Mouse (Mus musculus) stomach, embryonic 15.5 days (tissue): ENCODE measurements around the gene Rnf8. TPM values are rescaled to one million over a fixed set of nuclear protein-coding genes. Genes with fewer than 3 reads are reported as not detected.
A peak's percentile ranks its signal among the peaks of the same experiment; 100 is the strongest.

Experiments used
- ATAC-seq: fragments of 200-750 bp; cut with Nextera tagmentation; 2 replicates; pipeline ENCODE4 v1.8.0; 2017; ENCODE audit warnings: low read depth, moderate number of reproducible peaks, moderate TSS enrichment; ENCODE audit not compliant: insufficient read depth, low FRiP score
- H3K27ac ChIP-seq: fragments of 300-500 bp; sonication (generic); 2 replicates; pipeline ENCODE4 v1.5.1; 2015; ENCODE audit warnings: mild to moderate bottlenecking, inconsistent platforms
- H3K27me3 ChIP-seq: fragments of 300-500 bp; sonication (generic); replicated peaks from 2 replicates; pipeline ENCODE4 v1.6.1; 2015; ENCODE audit warnings: inconsistent platforms
- H3K36me3 ChIP-seq: fragments of 300-500 bp; sonication (generic); 2 replicates; pipeline ENCODE4 v1.6.1; 2015; ENCODE audit warnings: inconsistent platforms
- H3K4me1 ChIP-seq: fragments of 300-500 bp; sonication (generic); 2 replicates; pipeline ENCODE4 v1.6.1; 2015; ENCODE audit warnings: inconsistent platforms
- H3K4me2 ChIP-seq: fragments of 300-500 bp; sonication (generic); 2 replicates; pipeline ENCODE4 v1.6.1; 2015; ENCODE audit warnings: mild to moderate bottlenecking, inconsistent platforms
- H3K4me3 ChIP-seq: fragments of 300-500 bp; sonication (generic); replicated peaks from 2 replicates; pipeline ENCODE4 v1.5.1; 2015; ENCODE audit warnings: inconsistent platforms
- H3K9ac ChIP-seq: fragments of 300-500 bp; sonication (generic); 2 replicates; pipeline ENCODE4 v1.6.1; 2015; ENCODE audit warnings: inconsistent platforms
- H3K9me3 ChIP-seq: fragments of 300-500 bp; sonication (generic); 2 replicates; pipeline ENCODE4 v1.6.1; 2016; ENCODE audit warnings: inconsistent platforms
- WGBS: fragments of 180-500 bp; shearing (Covaris S2); methylation state at CpG from one replicate; pipeline ENCODE4 v1.1.7; 2015; 5-methylcytosine and 5-hydroxymethylcytosine counted together
- polyA plus RNA-seq: library from polyadenylated mRNA; unstranded; fragments of >200 nt; fragmentation: Nextera tagmentation; extraction: Ambion mirVana; gene quantifications from 2 replicates; pipeline ENCODE4 v1.2.1, GENCODE M21; 2015

Rnf8 gene
- polyA plus RNA-seq, 1 experiment from 2014 or later = 70.8 TPM

- no peak overlapping the region for H3K9ac ChIP-seq
- no peak overlapping the region for H3K4me3 ChIP-seq
- no peak overlapping the region for H3K4me2 ChIP-seq
- H3K36me3 ChIP-seq = peaks cover 68% of the 10 kb centered on the region
- H3K27me3 ChIP-seq = no peaks in the 10 kb centered on the region
- 89% methylated on average over 5 of the region's 5 CpGs for WGBS
- no peak overlapping the region for H3K27ac ChIP-seq
- H3K9me3 ChIP-seq = no peaks in the 10 kb centered on the region
- ATAC-seq = no peak
- no peaks in the 10 kb centered on the region for H3K4me1 ChIP-seq
Measured at GRCm38 (mm10) chr17:29628946-29629345, 14.4 kb downstream of the Rnf8 start.

GRCm38 (mm10) chr17:29629620-29630019, 15.0 kb downstream of the Rnf8 start:
- ATAC-seq = no peak; the same call in 1 of the 2 replicates
- Histone ChIP-seq H3K27ac (no peak overlapping the region), H3K4me2 (no peak overlapping the region), H3K4me1 (no peaks in the 10 kb centered on the region), H3K9me3 (no peaks in the 10 kb centered on the region), H3K9ac (no peak overlapping the region), H3K27me3 (no peaks in the 10 kb centered on the region), H3K4me3 (no peak overlapping the region), H3K36me3 (peaks cover 68% of the 10 kb centered on the region)
- WGBS = 74% methylated on average over 5 of the region's 5 CpGs

- Histone ChIP-seq H3K9me3 (no peaks in the 10 kb centered on the region), H3K4me2 (no peak overlapping the region), H3K4me3 (no peak overlapping the region), H3K4me1 (no peaks in the 10 kb centered on the region), H3K27ac (no peak overlapping the region), H3K36me3 (peaks cover 68% of the 10 kb centered on the region), H3K9ac (no peak overlapping the region), H3K27me3 (no peaks in the 10 kb centered on the region)
- 91% methylated on average over 11 of the region's 11 CpGs for WGBS
- ATAC-seq = no peak
Measured at GRCm38 (mm10) chr17:29632312-29632711, 17.7 kb downstream of the Rnf8 start.

- no peak for ATAC-seq
- Histone ChIP-seq H3K4me2 (no peak overlapping the region), H3K9ac (no peak overlapping the region), H3K4me3 (no peak overlapping the region), H3K4me1 (no peaks in the 10 kb centered on the region), H3K36me3 (peaks cover 58% of the 10 kb centered on the region), H3K27ac (no peak overlapping the region), H3K9me3 (no peaks in the 10 kb centered on the region), H3K27me3 (no peaks in the 10 kb centered on the region)
- WGBS = 88% methylated on average over 8 of the region's 8 CpGs
Measured at GRCm38 (mm10) chr17:29635492-29635891, 20.9 kb downstream of the Rnf8 start.

GRCm38 (mm10) chr17:29636118-29636517, 21.5 kb downstream of the Rnf8 start:
- Histone ChIP-seq H3K27ac (no peak overlapping the region), H3K4me2 (no peak overlapping the region), H3K36me3 (peaks cover 58% of the 10 kb centered on the region), H3K4me3 (no peak overlapping the region), H3K9ac (no peak overlapping the region), H3K4me1 (no peaks in the 10 kb centered on the region), H3K9me3 (no peaks in the 10 kb centered on the region), H3K27me3 (no peaks in the 10 kb centered on the region)
- 67% methylated on average over 5 of the region's 5 CpGs for WGBS
- ATAC-seq = no peak

GRCm38 (mm10) chr17:29637377-29637776, 22.8 kb downstream of the Rnf8 start:
- Histone ChIP-seq H3K27me3 (no peaks in the 10 kb centered on the region), H3K4me1 (no peaks in the 10 kb centered on the region), H3K4me3 (no peak overlapping the region), H3K27ac (no peak overlapping the region), H3K9me3 (no peaks in the 10 kb centered on the region), H3K9ac (no peak overlapping the region), H3K4me2 (no peak overlapping the region), H3K36me3 (peaks cover 54% of the 10 kb centered on the region)
- ATAC-seq = no peak
- 89% methylated on average over 4 of the region's 4 CpGs for WGBS

- no peaks in the 10 kb centered on the region for H3K9me3 ChIP-seq
- H3K36me3 ChIP-seq = peaks cover 54% of the 10 kb centered on the region
- H3K4me3 ChIP-seq = no peak overlapping the region
- H3K9ac ChIP-seq = no peak overlapping the region
- ATAC-seq = no peak
- H3K27ac ChIP-seq = no peak overlapping the region
- no peaks in the 10 kb centered on the region for H3K4me1 ChIP-seq
- 73% methylated on average over 8 of the region's 8 CpGs for WGBS
- H3K27me3 ChIP-seq = no peaks in the 10 kb centered on the region
- H3K4me2 ChIP-seq = no peak overlapping the region
Measured at GRCm38 (mm10) chr17:29637895-29638294, 23.3 kb downstream of the Rnf8 start.

- Histone ChIP-seq H3K4me1 (no peaks in the 10 kb centered on the region), H3K4me2 (no peak overlapping the region), H3K9ac (no peak overlapping the region), H3K4me3 (no peak overlapping the region), H3K27ac (no peak overlapping the region), H3K9me3 (no peaks in the 10 kb centered on the region), H3K27me3 (no peaks in the 10 kb centered on the region), H3K36me3 (peaks cover 33% of the 10 kb centered on the region)
- 94% methylated on average over 11 of the region's 11 CpGs for WGBS
- no peak for ATAC-seq
Measured at GRCm38 (mm10) chr17:29640971-29641370, 26.4 kb downstream of the Rnf8 start.

GRCm38 (mm10) chr17:29642219-29642618, 27.6 kb downstream of the Rnf8 start:
- ATAC-seq = no peak
- Histone ChIP-seq H3K36me3 (peaks cover 26% of the 10 kb centered on the region), H3K4me2 (no peak overlapping the region), H3K4me3 (no peak overlapping the region), H3K27ac (no peak overlapping the region), H3K9ac (no peak overlapping the region), H3K4me1 (no peaks in the 10 kb centered on the region), H3K9me3 (no peaks in the 10 kb centered on the region), H3K27me3 (no peaks in the 10 kb centered on the region)
- 51% methylated on average over 3 of the region's 3 CpGs for WGBS

- peak; percentile 67 for ATAC-seq
Measured at GRCm38 (mm10) chr17:29658249-29658648, 43.7 kb downstream of the Rnf8 start.

GRCm38 (mm10) chr17:29660076-29660761, 45.6 kb downstream of the Rnf8 start, which contains the start of gene Cmtr1:
Gene Cmtr1, plus strand, starts transcription at chr17:29660595.
- Histone ChIP-seq H3K9ac (peak within 1 kb of the TSS; percentile 79), H3K27me3 (no peaks in the 10 kb centered on the region), H3K9me3 (no peaks in the 10 kb centered on the region), H3K4me1 (no peaks in the 10 kb centered on the region), H3K27ac (peak within 1 kb of the TSS; percentile 93), H3K4me3 (peak within 1 kb of the TSS; percentile 78), H3K4me2 (peak within 1 kb of the TSS; percentile 83), H3K36me3 (peaks cover 5% of the 10 kb centered on the region; the same call in 1 of the 2 replicates)
- WGBS = under 1% methylated on average over 41 of the region's 41 CpGs
- peak; percentile 97 for ATAC-seq

More at GRCm38 (mm10) chr17:29658249-29658648, 43.7 kb downstream of the Rnf8 start:
- Histone ChIP-seq H3K4me2 (no peak overlapping the region), H3K9me3 (no peaks in the 10 kb centered on the region), H3K36me3 (peaks cover 5% of the 10 kb centered on the region; the same call in 1 of the 2 replicates), H3K27me3 (no peaks in the 10 kb centered on the region), H3K27ac (no peak overlapping the region), H3K9ac (no peak overlapping the region), H3K4me1 (no peaks in the 10 kb centered on the region), H3K4me3 (no peak overlapping the region)
- WGBS = 82% methylated on average over 2 of the region's 2 CpGs

GRCm38 (mm10) chr17:29660762-29661391, 46.3 kb downstream of the Rnf8 start:
- Histone ChIP-seq H3K36me3 (peaks cover 5% of the 10 kb centered on the region; the same call in 1 of the 2 replicates), H3K27me3 (no peaks in the 10 kb centered on the region), H3K4me1 (no peaks in the 10 kb centered on the region), H3K9ac (peak overlapping the region; percentile 79), H3K27ac (peak overlapping the region; percentile 93), H3K4me3 (peak overlapping the region; percentile 78), H3K9me3 (no peaks in the 10 kb centered on the region), H3K4me2 (peak overlapping the region; percentile 83)
- ATAC-seq = no peak; the same call in 1 of the 2 replicates
- under 1% methylated on average over 40 of the region's 41 CpGs for WGBS
